Mouse (Mus musculus) heart, adult 9 months (tissue): ENCODE data around the gene Trio.

Source experiments
- DNase-seq, 2 experiments: peaks; one replicate each; pipeline ENCODE4 v3.0.0; 2022; ENCODE audit warnings: low spot score in 2 of 2

The Trio gene

GRCm38 (mm10) chr15:28037651-28038050 is 12.0 kb upstream of the Trio start:
- no peak for DNase-seq

- no peak for DNase-seq
These were observed 10.0 kb upstream of the Trio start for GRCm38 (mm10) chr15:28035601-28036000.

GRCm38 (mm10) chr15:28034636-28035035 is 9.0 kb upstream of the Trio start:
- DNase-seq: no peak

GRCm38 (mm10) chr15:28029371-28029770 is 3.7 kb upstream of the Trio start:
- no peak for DNase-seq

GRCm38 (mm10) chr15:28028542-28028941 is 2.9 kb upstream of the Trio start:
- no peak for DNase-seq

GRCm38 (mm10) chr15:28026167-28026481 is 476 bp upstream of the Trio start:
- DNase-seq: no peak

- peak; percentile 36 to 45 for DNase-seq
These were observed 696 bp downstream of the Trio start for GRCm38 (mm10) chr15:28024965-28025338.

GRCm38 (mm10) chr15:28024031-28024964 is 1.4 kb downstream of the Trio start:
- peak; percentile 74 to 81 for DNase-seq

- peak; percentile 14 to 48 for DNase-seq
These were observed 3.9 kb downstream of the Trio start for GRCm38 (mm10) chr15:28021591-28022209.

GRCm38 (mm10) chr15:28019393-28020070 is 6.1 kb downstream of the Trio start:
- DNase-seq: no peak

- no peak for DNase-seq
These were observed 18.1 kb downstream of the Trio start for GRCm38 (mm10) chr15:28007516-28007915.

- DNase-seq: no peak
These were observed 21.4 kb downstream of the Trio start for GRCm38 (mm10) chr15:28004192-28004767.

- no peak for DNase-seq
These were observed 23.1 kb downstream of the Trio start for GRCm38 (mm10) chr15:28002515-28002914.

GRCm38 (mm10) chr15:28001299-28001698 is 24.3 kb downstream of the Trio start:
- peak; percentile 41 to 44 for DNase-seq

- no peak for DNase-seq
These were observed 26.9 kb downstream of the Trio start for GRCm38 (mm10) chr15:27998621-27999359.

GRCm38 (mm10) chr15:27997917-27998316 is 27.7 kb downstream of the Trio start:
- no peak for DNase-seq

GRCm38 (mm10) chr15:27997391-27997841 is 28.2 kb downstream of the Trio start:
- peak; percentile 52 to 62 for DNase-seq

GRCm38 (mm10) chr15:27996750-27997149 is 28.9 kb downstream of the Trio start:
- no peak for DNase-seq

GRCm38 (mm10) chr15:27995421-27995820 is 30.2 kb downstream of the Trio start:
- no peak for DNase-seq

GRCm38 (mm10) chr15:27994870-27995269 is 30.8 kb downstream of the Trio start:
- DNase-seq: no peak

GRCm38 (mm10) chr15:27993528-27993927 is 32.1 kb downstream of the Trio start:
- DNase-seq: no peak
